Mouse (Mus musculus): ENCODE measurements around the gene Adamts7.
A peak's percentile ranks its signal among the peaks of the same experiment; 100 is the strongest.

Adamts7 gene

DNA sequence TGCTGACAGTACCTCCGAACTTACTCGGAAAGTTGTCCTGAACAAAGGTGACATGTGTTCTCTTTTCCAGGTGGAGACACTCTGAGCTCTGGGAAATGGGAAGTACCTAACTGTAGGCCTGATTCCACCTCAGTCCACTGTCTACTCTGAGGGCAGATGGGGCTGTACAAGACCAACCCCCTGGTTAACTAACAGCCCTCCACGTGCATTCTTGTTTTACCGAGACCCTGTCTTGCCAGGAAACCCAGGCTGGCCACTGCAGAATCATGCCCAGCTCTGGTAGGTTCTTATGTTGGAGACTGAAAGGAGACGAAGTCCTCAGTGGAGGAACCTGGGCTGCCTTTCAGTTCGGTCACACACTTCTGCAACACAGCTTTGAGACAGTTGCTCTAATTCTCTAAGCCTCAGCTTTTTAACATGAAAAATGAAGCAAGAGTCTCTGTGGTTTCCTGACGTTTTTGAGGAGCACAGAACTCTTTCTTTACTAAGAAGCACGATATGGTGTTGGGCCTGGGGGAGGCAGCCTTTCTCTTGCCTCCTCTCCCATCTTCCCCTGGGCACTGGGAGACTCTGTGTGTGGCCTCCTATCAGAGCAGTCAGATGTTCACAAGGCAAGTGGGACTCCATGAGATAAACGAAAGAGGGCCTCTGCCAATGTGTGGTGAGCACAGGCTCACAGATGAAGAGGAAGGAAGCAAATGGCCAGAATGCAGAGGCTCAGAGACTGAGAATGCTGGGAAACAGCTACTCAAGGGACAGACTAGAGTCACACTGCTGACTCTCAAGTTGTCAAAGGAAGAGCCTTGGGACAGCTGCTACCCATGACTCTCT, 74.6 kb downstream of the Adamts7 start:
- DNase-seq: peak; percentile 67

DNA sequence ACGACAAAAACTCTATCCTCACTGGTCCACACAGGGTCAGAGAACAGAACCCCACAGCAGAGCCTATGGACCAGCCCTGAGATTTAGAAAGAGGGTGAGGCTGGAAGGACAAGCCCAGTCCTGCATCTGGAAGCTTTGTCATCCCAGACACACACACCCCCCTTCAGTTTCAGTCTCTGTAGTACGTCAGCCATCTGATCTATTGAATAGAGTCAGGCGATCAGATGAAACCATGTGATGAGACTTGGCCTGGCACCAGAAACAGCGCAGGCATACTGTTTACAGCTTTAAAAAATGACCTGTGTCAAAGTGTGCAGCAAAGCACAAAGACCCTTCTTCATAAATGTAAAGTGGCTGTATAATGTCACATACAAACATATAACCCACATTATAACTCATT, 77.7 kb downstream of the Adamts7 start:
- no peak for DNase-seq

DNA sequence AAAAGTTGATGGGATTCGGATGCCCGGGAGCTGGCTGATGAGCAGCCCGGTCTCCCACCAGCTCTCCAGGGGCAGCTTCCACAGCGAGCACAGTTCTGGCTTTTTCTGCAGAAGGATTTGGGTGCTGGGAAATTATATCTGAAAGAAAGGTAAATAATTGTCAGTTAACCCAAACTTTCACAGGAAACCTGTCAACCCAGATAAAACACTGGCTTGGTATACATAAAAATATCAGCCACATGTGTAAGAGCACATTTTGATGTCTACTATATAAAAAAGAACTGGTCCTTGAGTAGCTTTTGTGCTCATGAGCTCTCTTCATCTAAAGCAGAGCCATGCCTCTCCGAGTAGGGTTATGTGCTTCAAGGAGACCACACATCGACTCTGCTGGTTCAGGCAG, 78.2 kb downstream of the Adamts7 start:
- no peak for DNase-seq

DNA sequence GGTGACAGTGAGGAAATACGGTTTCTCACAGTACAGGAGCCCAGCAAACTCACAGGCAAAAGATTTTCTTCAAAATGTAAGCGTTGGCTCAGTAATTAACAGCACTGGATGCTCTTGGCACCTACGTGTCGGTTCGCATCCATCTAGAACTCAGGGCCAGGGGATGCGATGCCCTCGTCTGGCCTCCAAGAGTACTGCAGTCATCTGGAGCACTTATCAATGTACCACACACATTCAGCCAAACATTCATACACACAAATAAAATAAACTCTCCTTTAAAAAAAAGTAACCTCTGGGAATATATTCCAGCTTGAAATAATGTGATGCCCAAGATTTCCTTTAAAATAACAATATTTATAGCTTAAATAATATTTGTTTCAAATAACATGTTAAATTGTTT, 78.7 kb downstream of the Adamts7 start:
- peak; percentile 61 for DNase-seq

DNA sequence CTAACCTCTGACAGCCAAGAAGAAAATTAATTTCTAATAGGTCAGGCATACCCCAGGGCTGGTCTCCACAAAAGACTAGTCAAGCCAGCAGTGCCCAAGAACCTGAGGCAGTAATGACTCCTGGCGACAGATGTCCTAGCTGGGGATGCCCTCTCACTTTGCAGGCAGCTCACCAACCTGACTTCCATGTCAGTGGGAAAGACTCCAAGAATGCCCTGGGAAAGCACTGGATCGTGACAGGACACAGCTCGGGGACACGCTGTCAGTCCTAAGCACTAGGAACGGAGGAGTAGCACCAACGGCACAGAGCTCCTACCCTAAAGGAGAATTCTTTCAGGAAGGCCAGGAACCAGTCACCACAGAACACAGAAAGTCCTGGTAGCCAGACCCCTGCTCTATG, 79.4 kb downstream of the Adamts7 start:
- no peak for DNase-seq

DNA sequence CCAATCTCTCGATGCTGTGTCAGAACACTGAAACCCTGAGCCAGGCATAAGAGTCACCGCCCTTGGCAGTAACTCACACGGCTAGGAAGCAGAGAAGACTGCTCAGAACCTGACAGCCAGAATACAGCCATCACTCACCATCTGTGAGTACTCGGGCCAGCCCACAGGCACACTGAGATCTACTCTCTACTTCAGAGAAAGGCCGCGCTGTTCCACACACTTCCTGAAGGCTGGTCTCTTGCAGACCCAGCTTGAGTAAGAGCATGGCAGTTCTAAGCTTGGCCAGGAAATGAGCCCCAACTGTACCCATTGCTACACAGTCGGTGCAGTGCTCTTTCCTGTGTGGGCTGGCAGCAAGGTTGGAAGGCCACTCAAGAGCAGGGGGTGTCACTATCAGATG, 80.0 kb downstream of the Adamts7 start:
- peak; percentile 70 for DNase-seq

DNA sequence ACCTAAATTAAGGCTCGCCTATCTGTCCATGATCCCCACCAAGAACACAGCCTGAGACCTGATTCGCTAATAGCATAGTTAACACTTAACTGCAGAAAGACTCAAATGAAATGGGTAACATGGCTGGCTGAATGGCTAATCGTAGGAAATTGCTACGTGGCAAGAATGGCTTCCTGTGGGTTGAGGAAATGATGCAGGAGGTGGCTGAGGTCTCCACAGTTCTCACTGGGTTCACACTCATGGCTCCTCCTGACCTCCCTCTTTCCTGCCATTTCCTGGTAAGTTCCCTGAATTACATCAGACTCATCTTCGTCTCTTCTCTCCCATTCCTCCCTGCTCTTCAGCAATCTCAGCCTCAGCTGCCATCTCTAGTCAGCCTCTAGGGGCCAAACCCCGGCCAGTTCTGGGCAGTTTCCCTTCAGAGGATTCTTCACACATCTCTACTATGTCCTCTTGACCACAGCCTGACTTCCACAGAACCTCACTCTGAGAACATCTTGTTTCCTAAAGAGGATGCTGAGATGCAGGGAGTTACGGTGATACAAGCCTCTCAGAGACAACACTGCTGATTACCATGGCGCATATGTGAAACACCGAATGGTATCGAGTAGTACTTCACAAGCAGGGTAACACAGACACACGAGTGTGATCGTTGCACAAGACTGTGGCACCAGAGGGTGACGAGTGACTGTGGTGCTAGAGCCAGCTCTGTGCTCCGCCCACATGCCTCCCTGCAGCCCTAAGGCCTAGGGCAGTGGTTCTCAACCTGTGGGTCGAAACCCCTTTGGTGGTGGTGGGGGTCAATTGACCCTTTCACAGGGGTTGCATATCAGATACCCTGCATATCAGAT, 81.7 kb downstream of the Adamts7 start:
- DNase-seq: no peak

DNA sequence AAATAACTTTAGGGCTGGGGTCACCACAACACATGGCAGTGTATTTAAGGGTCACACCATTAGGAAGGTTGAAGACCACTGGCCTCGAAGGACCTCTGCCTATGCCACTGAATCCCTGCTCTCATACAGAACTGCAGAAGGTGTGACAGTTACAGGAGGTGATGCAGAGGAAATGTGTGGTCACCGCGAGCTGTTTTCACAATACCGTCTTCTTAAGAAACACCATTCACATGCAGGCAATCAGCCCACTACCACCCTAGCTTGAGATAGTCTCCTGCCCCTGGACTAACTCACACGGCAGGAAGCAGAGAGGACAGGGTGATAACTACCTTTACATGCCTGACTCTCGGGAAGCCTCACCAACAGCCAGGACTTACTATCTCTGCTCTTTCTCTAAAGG, 82.3 kb downstream of the Adamts7 start:
- no peak for DNase-seq

DNA sequence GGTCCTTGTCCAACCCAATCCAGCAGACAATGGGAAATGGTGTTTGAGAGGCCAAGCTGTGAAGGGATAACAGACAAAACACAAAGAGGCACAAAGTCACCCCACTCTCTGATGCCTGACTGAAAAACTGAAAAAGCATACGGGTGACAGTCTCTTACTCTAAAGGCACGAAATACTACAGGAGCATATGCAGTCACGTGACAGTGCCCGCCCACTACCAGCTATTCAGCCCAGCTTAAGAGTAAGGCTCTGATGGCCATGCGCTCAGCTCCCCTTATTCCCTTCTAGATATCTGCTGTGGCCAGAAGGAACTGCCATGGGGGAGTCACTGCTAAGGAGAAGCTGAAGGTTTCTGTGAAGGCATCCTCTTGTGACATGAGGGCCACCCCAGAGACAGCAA, 82.9 kb downstream of the Adamts7 start:
- no peak for DNase-seq

DNA sequence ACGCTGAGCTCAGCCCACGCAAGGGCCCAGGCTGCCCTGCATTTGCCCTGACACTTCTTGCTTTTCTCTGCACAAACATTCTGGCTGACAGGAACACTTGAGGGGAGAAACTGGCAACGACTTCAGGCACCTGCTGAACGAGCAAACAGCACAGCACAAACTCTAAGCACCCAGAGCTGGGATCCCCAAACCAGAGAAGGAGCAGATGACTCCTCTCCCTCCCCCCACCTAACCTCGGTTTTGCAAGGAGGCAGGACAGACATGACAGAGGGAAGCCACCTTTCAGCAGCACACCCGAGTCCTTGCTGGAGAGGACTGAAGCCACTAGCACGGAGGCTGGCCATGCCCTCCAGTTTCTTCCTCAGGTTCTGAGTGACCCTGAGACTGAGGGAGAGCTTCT, 84.4 kb downstream of the Adamts7 start:
- peak; percentile 58 for DNase-seq

DNA sequence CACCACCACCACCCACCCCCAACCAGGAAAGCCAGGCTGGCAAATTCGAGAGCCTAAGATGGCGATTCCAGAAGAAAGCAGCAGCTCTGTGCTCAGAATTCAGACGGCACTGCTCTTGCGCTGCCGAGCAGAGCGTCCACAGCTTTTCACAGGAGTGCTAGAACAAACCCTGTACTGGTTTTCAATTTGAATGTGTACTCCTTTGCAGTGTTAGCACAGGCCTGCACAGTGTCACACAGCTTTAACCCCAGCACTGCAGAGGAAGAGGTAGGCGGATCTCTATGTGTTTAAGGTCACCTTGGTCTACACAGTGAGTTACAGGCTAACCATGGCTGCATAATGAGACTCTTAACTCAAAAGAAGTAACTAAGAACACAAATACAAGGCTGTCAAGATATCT, 85.5 kb downstream of the Adamts7 start:
- no peak for DNase-seq

DNA sequence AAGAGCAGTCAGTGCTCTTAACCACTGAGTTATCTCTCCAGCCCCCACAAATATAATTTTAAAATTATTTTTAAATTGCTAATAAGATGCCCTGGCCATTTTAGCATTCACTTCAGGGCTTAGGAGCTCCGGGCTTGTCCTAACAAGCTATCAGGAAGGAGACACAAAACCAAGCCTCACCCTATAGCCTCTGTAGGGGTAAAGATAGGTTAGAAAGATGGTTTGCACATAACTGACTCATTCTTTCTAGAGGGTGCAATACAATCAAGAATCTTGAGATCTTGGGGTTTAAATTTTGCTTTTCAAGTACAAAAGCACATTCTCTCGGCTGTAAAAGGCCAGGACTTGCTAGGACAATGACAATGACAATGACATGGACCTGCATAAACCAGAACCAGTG, 86.2 kb downstream of the Adamts7 start:
- DNase-seq: no peak

DNA sequence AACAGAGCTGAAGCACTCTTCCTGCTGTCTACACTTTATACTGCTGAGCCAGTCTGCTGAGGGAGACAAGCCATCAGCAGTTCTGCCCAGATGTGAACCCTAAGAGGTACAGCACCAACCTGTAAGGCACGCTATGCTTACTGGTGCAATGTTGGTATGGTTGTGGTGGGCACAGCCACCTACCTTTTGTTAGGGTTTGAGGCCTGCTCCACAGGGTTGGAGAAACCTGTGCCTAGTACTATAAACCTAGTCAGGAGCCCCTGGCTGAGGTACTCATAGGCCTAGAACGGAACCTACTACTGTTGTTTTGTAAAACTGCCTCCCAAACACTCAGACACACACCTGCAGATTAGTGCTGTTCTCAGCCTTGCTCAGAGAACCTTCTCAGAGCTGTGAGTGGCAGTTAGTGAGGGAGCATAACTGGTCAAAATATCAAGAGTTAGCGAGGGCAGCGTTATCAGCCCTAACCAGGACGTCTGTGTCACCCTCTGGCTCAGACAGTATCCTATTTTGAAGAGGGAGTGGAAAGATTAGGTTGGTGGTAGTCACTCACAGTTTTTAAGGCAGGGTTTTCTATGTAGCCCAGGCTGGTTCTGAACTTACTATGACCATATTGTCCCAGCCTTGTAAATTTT, 87.4 kb downstream of the Adamts7 start:
- no peak for DNase-seq

DNA sequence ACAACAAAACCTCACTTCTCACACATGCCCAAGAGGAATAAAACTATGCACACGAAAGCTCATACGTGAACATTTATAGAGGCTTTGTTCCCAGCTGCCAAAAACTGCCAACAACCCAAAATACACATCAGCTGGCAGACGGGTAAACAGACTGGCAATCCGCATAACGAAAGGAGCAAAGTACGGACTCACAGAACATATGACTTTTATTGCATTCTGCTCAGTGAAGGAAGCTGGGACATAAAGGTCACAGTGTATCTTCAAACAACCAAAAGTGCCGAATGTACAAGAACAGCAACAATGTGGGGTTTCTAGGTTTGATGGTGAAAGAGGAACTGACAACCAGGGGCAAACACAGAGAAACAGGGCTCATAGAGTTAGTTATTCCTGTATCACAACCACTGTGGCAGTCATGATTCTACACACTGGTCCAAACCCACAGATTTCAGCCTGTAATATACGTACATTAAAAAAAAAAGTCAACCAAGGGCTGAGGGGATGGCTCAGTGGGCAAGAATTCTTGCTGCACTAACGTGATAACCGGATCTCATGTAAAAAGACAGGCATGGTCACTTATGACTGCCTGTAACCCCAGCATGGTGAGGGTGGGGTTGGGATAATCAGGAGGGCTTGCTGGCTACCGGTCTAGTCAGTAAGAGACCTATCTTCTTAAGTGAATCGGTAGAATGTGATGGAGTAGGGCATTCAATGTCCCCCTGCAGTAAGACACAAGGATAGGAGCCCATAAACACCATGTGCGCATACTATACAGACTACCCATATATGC, 88.3 kb downstream of the Adamts7 start:
- no peak for DNase-seq

DNA sequence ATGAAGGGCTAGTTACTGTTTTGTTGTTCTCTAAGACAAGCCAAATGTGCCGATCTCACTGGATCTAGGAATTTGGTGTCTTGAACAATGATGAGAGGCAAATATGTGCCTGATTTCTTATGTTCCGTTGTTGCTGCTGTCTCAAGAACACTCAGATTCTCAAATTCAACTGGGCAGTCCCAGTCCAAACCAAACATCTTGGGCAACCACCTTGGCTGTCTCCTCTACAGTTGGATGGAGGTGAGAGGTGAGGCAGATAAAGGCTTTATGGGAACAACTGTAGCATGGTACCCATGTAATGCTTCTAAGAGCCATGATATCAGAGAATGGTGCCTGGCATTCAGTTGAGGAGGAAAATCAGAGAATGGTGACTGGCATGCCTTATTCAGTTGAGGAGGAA, 90.3 kb downstream of the Adamts7 start:
- DNase-seq: no peak

DNA sequence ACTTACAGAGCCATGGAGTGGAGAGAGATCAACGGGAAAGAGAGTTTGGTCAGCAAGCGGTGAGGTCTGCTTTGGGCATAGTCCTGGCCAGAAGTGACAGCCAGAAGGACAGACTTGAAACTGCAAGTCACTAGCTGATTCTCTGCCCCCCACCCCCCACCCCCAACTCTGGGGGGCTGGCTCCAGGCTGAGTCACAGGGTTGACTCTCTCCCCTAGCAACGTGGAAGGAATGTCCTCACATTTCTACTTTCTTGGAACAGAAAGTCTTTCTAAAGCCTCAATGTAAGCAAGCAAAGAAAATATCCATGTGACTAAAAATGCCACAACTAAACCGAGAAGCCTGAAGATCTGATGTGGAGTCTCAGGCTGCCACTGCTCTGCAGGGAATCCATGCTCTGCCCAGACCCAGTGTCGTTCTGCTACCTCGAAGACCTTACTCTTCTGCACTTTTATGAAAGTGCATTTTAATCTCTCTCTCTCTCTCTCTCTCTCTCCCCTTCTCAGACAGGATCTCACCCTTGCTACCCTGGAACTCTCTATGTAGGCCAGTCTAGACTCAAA, 93.1 kb downstream of the Adamts7 start:
- DNase-seq: no peak

DNA sequence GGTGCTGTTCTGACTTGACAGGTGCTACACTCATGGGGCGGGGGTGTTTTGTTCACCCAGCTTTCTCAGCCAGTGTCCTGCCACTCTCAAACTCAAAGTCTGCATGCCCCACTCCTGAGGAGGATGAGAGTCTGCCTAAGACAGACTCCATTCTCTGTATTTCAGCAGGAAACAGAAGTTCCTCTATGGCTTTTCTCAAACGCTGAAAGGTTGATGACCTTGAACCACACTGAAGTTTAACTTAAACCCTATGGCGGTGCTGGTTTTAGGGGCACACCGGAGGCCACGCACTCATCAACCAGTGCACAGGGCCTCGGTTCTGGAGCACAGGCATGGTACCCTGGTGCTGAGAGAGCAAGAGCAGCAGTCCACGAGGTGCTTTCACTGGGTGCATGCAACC, 94.4 kb downstream of the Adamts7 start:
- DNase-seq: no peak
